Mouse (Mus musculus): Measurements from ENCODE around the gene D130052B06Rik. TPM values are rescaled to one million over a fixed set of nuclear protein-coding genes. Genes with fewer than 3 reads are reported as not detected.

Gene D130052B06Rik
- total and polyA plus RNA-seq, 2 experiments from 2014 or later = not detected

DNA sequence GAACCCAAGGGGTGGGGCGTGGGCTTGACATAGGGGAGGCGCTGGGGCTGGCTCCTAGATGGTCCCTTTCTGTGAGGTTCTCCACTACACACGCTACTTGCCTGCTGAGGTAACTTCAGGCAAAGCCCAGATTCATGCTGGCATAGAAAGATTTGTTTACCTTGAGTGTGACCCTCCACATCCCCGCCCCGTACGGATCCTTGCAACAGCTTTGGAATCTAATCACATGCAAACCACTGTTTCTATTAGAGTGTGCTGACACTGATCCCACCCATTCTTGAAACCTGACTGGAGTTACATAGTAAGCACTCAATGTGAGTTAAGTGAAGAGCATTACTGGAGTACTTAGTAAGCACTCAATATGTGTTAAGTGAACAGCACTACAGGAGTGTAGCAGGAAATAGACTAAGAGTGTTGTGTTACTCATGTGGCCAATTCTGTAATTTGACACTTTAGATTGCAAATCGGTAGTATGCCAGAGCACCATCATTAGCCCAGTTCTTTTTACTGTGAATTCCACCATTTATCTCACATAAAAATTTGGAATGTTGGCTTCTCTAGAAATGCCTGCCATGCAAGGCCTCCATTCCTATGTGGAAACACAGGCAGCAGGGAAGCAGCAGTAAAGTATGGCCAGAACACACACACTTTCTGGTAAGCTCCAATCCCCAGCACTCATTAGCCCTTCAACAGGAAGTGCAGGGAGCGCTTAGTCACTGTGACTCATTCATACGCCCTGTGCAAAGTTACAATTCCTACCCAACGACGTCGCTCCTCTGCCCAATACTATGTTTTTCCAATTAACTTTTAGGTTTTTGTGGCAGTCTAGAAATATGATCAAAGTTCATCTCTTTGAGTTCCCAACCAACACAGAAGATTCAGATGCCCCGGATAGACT is 61.2 kb downstream of the D130052B06Rik start:
- no peaks in the 10 kb centered on the region for H3K36me3 ChIP-seq (ENCODE audit: insufficient read depth, low read length)
- DNase-seq (ENCODE audit: low spot score) (no peak), ATAC-seq (no peak)
- H3K9ac ChIP-seq (replicated peaks; ENCODE audit: low read length) = no peak overlapping the region
- H3K4me1 ChIP-seq (ENCODE audit: insufficient read depth, low read length) = no peaks in the 10 kb centered on the region
- 88% methylated on average over 13 of the region's 13 CpGs for WGBS
- no peak overlapping the region for H3K27ac ChIP-seq
- TF ChIP-seq CTCF (IDR thresholded peaks at IDR 0.05; ENCODE audit: low read depth) = no peak
- no peaks in the 10 kb centered on the region for H3K27me3 ChIP-seq (ENCODE audit: insufficient read depth, low read length)
- no peaks in the 10 kb centered on the region for H3K9me3 ChIP-seq (ENCODE audit: low read length)
- H3K4me3 ChIP-seq (ENCODE audit: low read length) = no peak overlapping the region
- H3K4me2 ChIP-seq (ENCODE audit: low read depth, low read length) = no peak overlapping the region

- no peak for TF ChIP-seq CTCF (IDR thresholded peaks at IDR 0.05; ENCODE audit: low read depth)
- no peak for DNase-seq (ENCODE audit: low spot score)
- Histone ChIP-seq H3K27me3 (ENCODE audit: insufficient read depth, low read length) (no peaks in the 10 kb centered on the region), H3K4me1 (ENCODE audit: insufficient read depth, low read length) (no peaks in the 10 kb centered on the region), H3K9ac (replicated peaks; ENCODE audit: low read length) (no peak overlapping the region), H3K27ac (no peak overlapping the region), H3K4me2 (ENCODE audit: low read depth, low read length) (no peak overlapping the region), H3K9me3 (ENCODE audit: low read length) (no peaks in the 10 kb centered on the region), H3K36me3 (ENCODE audit: insufficient read depth, low read length) (no peaks in the 10 kb centered on the region), H3K4me3 (ENCODE audit: low read length) (no peak overlapping the region)
- 87% methylated on average over 2 of the region's 2 CpGs for WGBS
- no peak for ATAC-seq
These were observed 64.5 kb downstream of the D130052B06Rik start for GRCm38 (mm10) chr11:33663599-33663998.

- ATAC-seq = no peak
- H3K9ac ChIP-seq (replicated peaks; ENCODE audit: low read length) = no peak overlapping the region
- no peak overlapping the region for H3K27ac ChIP-seq
- no peaks in the 10 kb centered on the region for H3K27me3 ChIP-seq (ENCODE audit: insufficient read depth, low read length)
- H3K4me2 ChIP-seq (ENCODE audit: low read depth, low read length) = no peak overlapping the region
- no peak for TF ChIP-seq CTCF (IDR thresholded peaks at IDR 0.05; ENCODE audit: low read depth)
- no peaks in the 10 kb centered on the region for H3K36me3 ChIP-seq (ENCODE audit: insufficient read depth, low read length)
- no peaks in the 10 kb centered on the region for H3K9me3 ChIP-seq (ENCODE audit: low read length)
- no peak for DNase-seq (ENCODE audit: low spot score)
- H3K4me3 ChIP-seq (ENCODE audit: low read length) = no peak overlapping the region
- 65% methylated on average over 6 of the region's 6 CpGs for WGBS
- H3K4me1 ChIP-seq (ENCODE audit: insufficient read depth, low read length) = no peaks in the 10 kb centered on the region
These were observed 69.3 kb downstream of the D130052B06Rik start for GRCm38 (mm10) chr11:33668376-33668775.

GRCm38 (mm10) chr11:33670105-33670965 is 71.2 kb downstream of the D130052B06Rik start:
- no peak overlapping the region for H3K9ac ChIP-seq (replicated peaks; ENCODE audit: low read length)
- H3K4me2 ChIP-seq (ENCODE audit: low read depth, low read length) = no peak overlapping the region
- no peaks in the 10 kb centered on the region for H3K9me3 ChIP-seq (ENCODE audit: low read length)
- DNase-seq (ENCODE audit: low spot score) = peak; percentile 30
- H3K4me1 ChIP-seq (ENCODE audit: insufficient read depth, low read length) = no peaks in the 10 kb centered on the region
- no peak overlapping the region for H3K4me3 ChIP-seq (ENCODE audit: low read length)
- no peak for TF ChIP-seq CTCF (IDR thresholded peaks at IDR 0.05; ENCODE audit: low read depth)
- peak; percentile 58 for ATAC-seq
- no peaks in the 10 kb centered on the region for H3K27me3 ChIP-seq (ENCODE audit: insufficient read depth, low read length)
- H3K36me3 ChIP-seq (ENCODE audit: insufficient read depth, low read length) = no peaks in the 10 kb centered on the region
- WGBS = 60% methylated on average over 10 of the region's 10 CpGs
- no peak overlapping the region for H3K27ac ChIP-seq

Other genes with a start within 250 kb of the D130052B06Rik start
- 7.9 and 10.0 TPM in 2 replicates for gene Ranbp17, start 85.6 kb upstream of the D130052B06Rik start, total RNA-seq (2014; rRNA removed)
- gene Ranbp17, start 85.6 kb upstream of the D130052B06Rik start, polyA plus RNA-seq (2015; fragmentation: Nextera tagmentation; extraction: Ambion mirVana) = 6.5 and 8.1 TPM in 2 replicates
- 0.10 TPM in 1 of 2 replicates, not detected in the other for gene Gabrp, start 20.3 kb upstream of the D130052B06Rik start, total RNA-seq (2014; rRNA removed)
- gene Gabrp, start 20.3 kb upstream of the D130052B06Rik start, polyA plus RNA-seq (2015; fragmentation: Nextera tagmentation; extraction: Ambion mirVana) = not detected in 2 replicates

Measured in hindbrain, postnatal 0 days (tissue).